Mouse (Mus musculus): ENCODE measurements around the gene Rit1. TPM values are rescaled to one million over a fixed set of nuclear protein-coding genes. Genes with fewer than 3 reads are reported as not detected.
"Not testable (repeated sequence)": the region's sequence is repeated elsewhere in the genome, so short reads cannot be mapped to it uniquely, and the experiment has no call there.

Gene Rit1
- polyA plus RNA-seq, 1 experiment from 2014 or later = 41.7 TPM

GRCm38 (mm10) chr3:88714725-88715124, 1.9 kb upstream of the Rit1 start:
- Histone ChIP-seq H3K4me1 (ENCODE audit: control insufficient read depth, insufficient read depth, low read length) (no peaks in the 10 kb centered on the region), H3K4me2 (ENCODE audit: low read depth, low read length) (no peak overlapping the region), H3K9ac (replicated peaks; ENCODE audit: low read length) (no peak overlapping the region), H3K27ac (replicated peaks; ENCODE audit: low read depth, low read length) (no peak overlapping the region), H3K36me3 (replicated peaks; ENCODE audit: control insufficient read depth, insufficient read depth, low read depth, low read length) (peaks cover 17% of the 10 kb centered on the region), H3K4me3 (ENCODE audit: low read depth, low read length) (no peak overlapping the region), H3K9me3 (replicated peaks; ENCODE audit: control insufficient read depth, low read length) (no peaks in the 10 kb centered on the region), H3K27me3 (ENCODE audit: control insufficient read depth, insufficient read depth, low read length) (no peaks in the 10 kb centered on the region)
- ATAC-seq (replicated peaks; ENCODE audit: insufficient number of reproducible peaks, low FRiP score, low TSS enrichment, low read depth) (no peak), DNase-seq (ENCODE audit: low spot score) (no peak)
- 71% methylated on average over 2 of the region's 2 CpGs for WGBS

- not testable (repeated sequence) for H3K27me3 ChIP-seq (ENCODE audit: control insufficient read depth, insufficient read depth, low read length); DNase-seq (ENCODE audit: low spot score); H3K9ac ChIP-seq (replicated peaks; ENCODE audit: low read length); H3K27ac ChIP-seq (replicated peaks; ENCODE audit: low read depth, low read length); ATAC-seq (replicated peaks; ENCODE audit: insufficient number of reproducible peaks, low FRiP score, low TSS enrichment, low read depth); H3K4me3 ChIP-seq (ENCODE audit: low read depth, low read length); H3K4me2 ChIP-seq (ENCODE audit: low read depth, low read length); H3K9me3 ChIP-seq (replicated peaks; ENCODE audit: control insufficient read depth, low read length); H3K4me1 ChIP-seq (ENCODE audit: control insufficient read depth, insufficient read depth, low read length)
- WGBS = 88% methylated on average over 5 of the region's 5 CpGs
- peaks cover 12% of the 10 kb centered on the region for H3K36me3 ChIP-seq (replicated peaks; ENCODE audit: control insufficient read depth, insufficient read depth, low read depth, low read length)
These were observed 922 bp upstream of the Rit1 start for GRCm38 (mm10) chr3:88715716-88716115.

- H3K4me2 ChIP-seq (ENCODE audit: low read depth, low read length) = peak overlapping the region; percentile 87
- peak overlapping the region; percentile 70 for H3K9ac ChIP-seq (replicated peaks; ENCODE audit: low read length)
- no peaks in the 10 kb centered on the region for H3K4me1 ChIP-seq (ENCODE audit: control insufficient read depth, insufficient read depth, low read length)
- no peaks in the 10 kb centered on the region for H3K27me3 ChIP-seq (ENCODE audit: control insufficient read depth, insufficient read depth, low read length)
- peak overlapping the region; percentile 73 for H3K4me3 ChIP-seq (ENCODE audit: low read depth, low read length)
- peaks cover 5% of the 10 kb centered on the region for H3K36me3 ChIP-seq (replicated peaks; ENCODE audit: control insufficient read depth, insufficient read depth, low read depth, low read length)
- peak; percentile 14 for DNase-seq (ENCODE audit: low spot score)
- peak; percentile 61; the same call in 1 of the 2 replicates for ATAC-seq (replicated peaks; ENCODE audit: insufficient number of reproducible peaks, low FRiP score, low TSS enrichment, low read depth)
- no peak overlapping the region for H3K27ac ChIP-seq (replicated peaks; ENCODE audit: low read depth, low read length)
- H3K9me3 ChIP-seq (replicated peaks; ENCODE audit: control insufficient read depth, low read length) = no peaks in the 10 kb centered on the region
- 10% methylated on average over 9 of the region's 9 CpGs for WGBS
These were observed 660 bp downstream of the Rit1 start for GRCm38 (mm10) chr3:88717198-88717798.

- no peak overlapping the region for H3K9ac ChIP-seq (replicated peaks; ENCODE audit: low read length)
- H3K36me3 ChIP-seq (replicated peaks; ENCODE audit: control insufficient read depth, insufficient read depth, low read depth, low read length) = peaks cover 5% of the 10 kb centered on the region
- no peaks in the 10 kb centered on the region for H3K9me3 ChIP-seq (replicated peaks; ENCODE audit: control insufficient read depth, low read length)
- no peak overlapping the region for H3K4me2 ChIP-seq (ENCODE audit: low read depth, low read length)
- no peaks in the 10 kb centered on the region for H3K4me1 ChIP-seq (ENCODE audit: control insufficient read depth, insufficient read depth, low read length)
- no peak for ATAC-seq (replicated peaks; ENCODE audit: insufficient number of reproducible peaks, low FRiP score, low TSS enrichment, low read depth)
- H3K27me3 ChIP-seq (ENCODE audit: control insufficient read depth, insufficient read depth, low read length) = no peaks in the 10 kb centered on the region
- no peak overlapping the region for H3K4me3 ChIP-seq (ENCODE audit: low read depth, low read length)
- no peak overlapping the region for H3K27ac ChIP-seq (replicated peaks; ENCODE audit: low read depth, low read length)
- WGBS = 68% methylated on average over 1 of the region's 1 CpGs
- DNase-seq (ENCODE audit: low spot score) = no peak
These were observed 1.2 kb downstream of the Rit1 start for GRCm38 (mm10) chr3:88717831-88718230.

- 72% methylated on average over 2 of the region's 2 CpGs for WGBS
- Histone ChIP-seq H3K4me3 (ENCODE audit: low read depth, low read length) (no peak overlapping the region), H3K4me2 (ENCODE audit: low read depth, low read length) (no peak overlapping the region), H3K9ac (replicated peaks; ENCODE audit: low read length) (no peak overlapping the region), H3K27me3 (ENCODE audit: control insufficient read depth, insufficient read depth, low read length) (no peaks in the 10 kb centered on the region), H3K27ac (replicated peaks; ENCODE audit: low read depth, low read length) (no peak overlapping the region), H3K4me1 (ENCODE audit: control insufficient read depth, insufficient read depth, low read length) (no peaks in the 10 kb centered on the region), H3K36me3 (replicated peaks; ENCODE audit: control insufficient read depth, insufficient read depth, low read depth, low read length) (no peaks in the 10 kb centered on the region; the same call in 1 of the 2 replicates), H3K9me3 (replicated peaks; ENCODE audit: control insufficient read depth, low read length) (no peaks in the 10 kb centered on the region)
- ATAC-seq (replicated peaks; ENCODE audit: insufficient number of reproducible peaks, low FRiP score, low TSS enrichment, low read depth) (no peak), DNase-seq (ENCODE audit: low spot score) (no peak)
These were observed 2.5 kb downstream of the Rit1 start for GRCm38 (mm10) chr3:88719098-88719497.

GRCm38 (mm10) chr3:88736556-88736955, 19.9 kb downstream of the Rit1 start:
- no peak for ATAC-seq (replicated peaks; ENCODE audit: insufficient number of reproducible peaks, low FRiP score, low TSS enrichment, low read depth)

GRCm38 (mm10) chr3:88738641-88739040, 22.0 kb downstream of the Rit1 start:
- WGBS = 42% methylated on average over 3 of the region's 3 CpGs
- no peak for ATAC-seq (replicated peaks; ENCODE audit: insufficient number of reproducible peaks, low FRiP score, low TSS enrichment, low read depth)
- DNase-seq (ENCODE audit: low spot score) = peak; percentile 56
- Histone ChIP-seq H3K36me3 (replicated peaks; ENCODE audit: control insufficient read depth, insufficient read depth, low read depth, low read length) (no peaks in the 10 kb centered on the region), H3K4me1 (ENCODE audit: control insufficient read depth, insufficient read depth, low read length) (no peaks in the 10 kb centered on the region), H3K27ac (replicated peaks; ENCODE audit: low read depth, low read length) (no peak overlapping the region), H3K27me3 (ENCODE audit: control insufficient read depth, insufficient read depth, low read length) (no peaks in the 10 kb centered on the region), H3K9ac (replicated peaks; ENCODE audit: low read length) (no peak overlapping the region), H3K4me3 (ENCODE audit: low read depth, low read length) (no peak overlapping the region), H3K9me3 (replicated peaks; ENCODE audit: control insufficient read depth, low read length) (no peaks in the 10 kb centered on the region), H3K4me2 (ENCODE audit: low read depth, low read length) (no peak overlapping the region)

More at GRCm38 (mm10) chr3:88736556-88736955, 19.9 kb downstream of the Rit1 start:
- Histone ChIP-seq H3K9me3 (replicated peaks; ENCODE audit: control insufficient read depth, low read length) (no peaks in the 10 kb centered on the region), H3K36me3 (replicated peaks; ENCODE audit: control insufficient read depth, insufficient read depth, low read depth, low read length) (no peaks in the 10 kb centered on the region), H3K4me2 (ENCODE audit: low read depth, low read length) (no peak overlapping the region), H3K27ac (replicated peaks; ENCODE audit: low read depth, low read length) (no peak overlapping the region), H3K4me1 (ENCODE audit: control insufficient read depth, insufficient read depth, low read length) (no peaks in the 10 kb centered on the region), H3K27me3 (ENCODE audit: control insufficient read depth, insufficient read depth, low read length) (no peaks in the 10 kb centered on the region), H3K4me3 (ENCODE audit: low read depth, low read length) (no peak overlapping the region), H3K9ac (replicated peaks; ENCODE audit: low read length) (no peak overlapping the region)
- 87% methylated on average over 2 of the region's 2 CpGs for WGBS
- DNase-seq (ENCODE audit: low spot score) = no peak

GRCm38 (mm10) chr3:88740147-88740546, 23.5 kb downstream of the Rit1 start:
- H3K27me3 ChIP-seq (ENCODE audit: control insufficient read depth, insufficient read depth, low read length) = no peaks in the 10 kb centered on the region
- no peak for DNase-seq (ENCODE audit: low spot score)
- 98% methylated on average over 3 of the region's 3 CpGs for WGBS
- no peak overlapping the region for H3K4me2 ChIP-seq (ENCODE audit: low read depth, low read length)
- no peak overlapping the region for H3K9ac ChIP-seq (replicated peaks; ENCODE audit: low read length)
- no peak for ATAC-seq (replicated peaks; ENCODE audit: insufficient number of reproducible peaks, low FRiP score, low TSS enrichment, low read depth)
- H3K36me3 ChIP-seq (replicated peaks; ENCODE audit: control insufficient read depth, insufficient read depth, low read depth, low read length) = no peaks in the 10 kb centered on the region; the same call in 1 of the 2 replicates
- no peaks in the 10 kb centered on the region for H3K9me3 ChIP-seq (replicated peaks; ENCODE audit: control insufficient read depth, low read length)
- no peak overlapping the region for H3K4me3 ChIP-seq (ENCODE audit: low read depth, low read length)
- no peak overlapping the region for H3K27ac ChIP-seq (replicated peaks; ENCODE audit: low read depth, low read length)
- H3K4me1 ChIP-seq (ENCODE audit: control insufficient read depth, insufficient read depth, low read length) = no peaks in the 10 kb centered on the region

Measured in embryonic facial prominence, embryonic 11.5 days (tissue).